Mouse (Mus musculus) frontal cortex, adult 2 months (tissue): ENCODE results near the gene Gm10663. TPM values are rescaled to one million over a fixed set of nuclear protein-coding genes. Genes with fewer than 3 reads are reported as not detected.

Source experiments
- DNase-seq, 2 experiments: peaks; one replicate each; pipeline ENCODE4 v3.0.0; 2022; ENCODE audit warnings: low spot score in 1 of 2; ENCODE audit errors: extremely low spot score in 1 of 2
- polyA plus RNA-seq: library from polyadenylated mRNA; depleted of rRNA; stranded (reverse); fragments of >200 nt; gene quantifications from 2 replicates; pipeline ENCODE4 v1.2.3, GENCODE M21; 2012; rRNA removed

Gm10663 gene
- not detected in 2 replicates for polyA plus RNA-seq

DNA sequence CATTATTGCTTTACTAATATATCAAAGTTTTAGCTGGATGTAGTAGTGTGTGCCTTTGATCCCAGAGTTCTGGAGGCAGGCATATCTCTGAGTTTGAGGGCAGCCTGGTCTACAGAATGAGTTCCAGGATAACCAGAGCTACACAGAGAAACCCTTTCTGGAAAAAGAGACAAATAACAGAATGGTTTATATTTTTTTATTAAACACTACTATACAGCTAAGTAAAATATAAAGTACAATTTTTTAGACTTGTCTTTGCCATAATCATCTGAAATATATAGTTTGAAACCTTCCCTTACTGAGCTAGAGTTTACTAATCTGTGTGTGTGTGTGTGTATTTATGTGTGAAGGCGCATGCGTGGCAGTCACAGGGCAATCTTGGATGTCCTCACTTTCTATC lies at the start of gene Gm10663:
Gene Gm10663, plus strand, starts transcription at position 301 of the 400 bp plus-strand sequence.
- no peak for DNase-seq

DNA sequence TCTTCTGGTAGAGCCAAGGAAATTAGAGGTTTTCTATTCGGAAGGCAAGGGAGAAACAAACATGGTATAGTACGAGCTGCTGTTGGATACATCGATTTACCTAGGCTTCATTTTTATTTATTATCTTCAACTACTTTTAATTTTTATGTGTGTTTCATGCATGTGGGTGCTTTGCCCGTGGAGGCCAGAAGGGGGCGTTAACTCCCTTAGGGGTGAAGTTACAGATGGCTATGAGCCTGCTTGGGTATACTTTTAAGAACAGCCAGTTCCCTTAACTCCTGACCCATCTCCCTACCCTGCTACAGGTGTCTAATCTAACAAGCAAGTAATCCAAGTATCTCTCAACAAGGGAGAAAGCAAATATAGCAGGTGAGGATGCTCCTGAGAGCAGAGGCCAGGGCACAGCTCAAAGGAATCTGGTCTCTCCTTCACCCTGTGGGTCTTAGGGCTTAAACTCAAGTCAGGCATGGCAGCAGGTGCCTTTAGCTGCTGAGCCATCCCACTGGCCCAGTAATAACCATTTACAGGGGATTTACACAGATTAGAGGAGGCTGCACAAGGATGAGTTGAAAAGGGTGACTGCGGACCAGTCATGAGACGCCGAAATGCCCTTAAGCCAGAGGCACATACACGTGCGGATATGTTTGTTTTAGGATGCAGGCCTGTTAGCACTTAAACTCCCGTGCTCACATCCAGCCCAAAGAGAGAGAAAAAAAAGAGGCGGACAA lies 45.7 kb upstream of the Gm10663 start:
- DNase-seq: no peak

DNA sequence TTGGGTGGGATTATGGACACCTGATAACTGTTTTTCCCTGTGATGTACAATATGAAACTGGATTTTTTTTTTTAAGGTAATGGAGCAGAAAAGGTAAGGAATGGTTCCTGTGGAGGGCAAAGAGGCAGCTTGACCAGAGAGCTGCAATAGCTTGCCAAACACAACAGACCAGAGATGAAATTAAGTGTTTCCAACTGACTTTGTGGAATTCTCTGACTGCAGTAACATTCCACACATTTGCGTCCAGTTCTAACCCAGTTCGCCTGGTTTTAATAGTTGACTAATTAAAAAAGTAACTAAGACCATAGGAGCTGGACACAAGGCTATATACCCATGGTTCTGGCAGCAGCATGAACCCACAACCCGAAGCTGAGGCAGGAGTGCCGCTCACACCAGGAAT lies 45.1 kb upstream of the Gm10663 start:
- DNase-seq: no peak

DNA sequence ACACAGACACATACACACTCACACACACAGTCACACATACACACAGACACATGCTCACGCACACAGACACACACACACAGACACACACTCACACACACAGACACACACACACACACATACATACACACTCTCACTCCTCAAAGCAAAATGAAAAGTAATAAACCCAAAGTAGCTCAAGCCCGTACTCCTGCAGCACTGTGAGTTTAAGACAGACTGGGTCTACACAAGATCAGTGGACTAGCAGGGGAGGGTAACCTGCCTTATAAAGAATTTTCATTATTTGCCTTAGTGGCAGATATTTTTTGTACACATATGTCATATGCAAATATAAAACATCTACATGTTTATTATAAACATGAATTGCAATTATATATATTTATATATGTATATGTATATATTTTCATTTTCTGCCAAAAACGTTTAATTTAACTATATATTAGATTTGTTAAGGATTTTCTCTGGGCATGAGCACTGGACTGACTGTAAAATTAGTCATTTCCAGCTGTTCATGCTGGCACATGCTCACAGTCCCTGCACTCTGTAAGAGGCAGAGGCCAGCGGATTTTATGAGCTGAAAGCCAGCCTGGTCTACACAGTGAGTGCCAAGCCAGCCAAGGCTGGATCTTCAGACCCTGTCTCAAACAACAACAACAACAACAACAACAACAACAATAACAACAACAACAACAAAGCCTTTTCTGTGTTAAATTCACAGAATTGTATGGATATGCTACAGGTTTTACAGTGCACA lies 43.9 kb upstream of the Gm10663 start:
- DNase-seq: no peak

DNA sequence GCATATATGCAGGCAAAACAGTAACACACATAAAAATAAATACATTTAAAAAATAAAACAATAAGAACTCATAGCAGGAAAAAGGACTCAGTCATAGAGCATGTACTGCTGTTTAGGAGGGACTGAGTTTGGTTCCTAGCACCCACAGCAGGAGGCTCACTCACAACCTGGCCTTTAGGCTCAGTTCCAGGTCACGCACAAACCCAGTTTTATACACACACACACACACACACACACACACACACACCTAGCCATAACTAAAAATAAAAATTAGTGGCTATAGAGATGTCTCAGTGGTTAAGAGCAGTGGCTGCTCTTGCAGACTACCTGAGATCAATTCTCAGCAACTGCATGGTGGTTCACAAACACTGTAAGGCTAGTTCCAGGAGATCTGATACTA lies 42.7 kb upstream of the Gm10663 start:
- DNase-seq: no peak

DNA sequence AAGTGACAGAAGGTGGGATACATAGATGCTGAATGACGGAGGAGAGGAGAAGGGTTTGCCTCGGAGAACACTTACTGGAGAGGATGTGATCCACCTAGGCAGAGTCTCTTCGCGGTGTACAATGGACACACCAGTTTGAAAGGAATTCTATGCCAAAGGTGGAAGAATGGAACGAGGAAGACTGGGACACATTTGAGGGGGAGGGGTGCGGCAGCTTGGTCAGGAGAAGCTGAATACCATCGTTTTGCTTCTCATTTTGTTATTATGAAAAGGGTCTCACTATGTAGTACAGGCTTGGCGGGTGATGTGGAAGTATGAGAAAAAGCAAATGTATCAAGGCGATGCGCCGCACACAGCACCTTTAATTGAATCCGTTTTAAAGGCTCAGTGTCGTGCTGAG lies 41.8 kb upstream of the Gm10663 start:
- DNase-seq: no peak

DNA sequence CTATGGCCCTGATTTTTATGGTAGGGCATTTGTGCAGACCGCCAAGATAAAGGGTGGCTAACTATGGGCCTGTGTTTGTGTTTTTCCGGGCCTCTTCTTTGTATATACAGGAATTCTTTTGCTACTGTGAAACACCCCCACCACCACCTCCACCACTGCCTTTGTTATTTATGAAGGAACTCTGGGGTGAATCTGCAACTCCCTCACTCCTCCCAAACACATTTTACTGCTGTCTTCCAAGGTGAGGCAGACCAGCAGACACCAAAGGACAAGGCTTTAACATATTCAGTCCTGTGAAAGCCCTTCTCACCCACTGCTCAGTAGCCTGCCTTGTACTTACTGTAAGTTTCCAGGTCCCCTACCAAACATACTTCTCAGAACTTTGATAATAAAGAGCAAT lies 40.7 kb upstream of the Gm10663 start:
- DNase-seq: no peak

DNA sequence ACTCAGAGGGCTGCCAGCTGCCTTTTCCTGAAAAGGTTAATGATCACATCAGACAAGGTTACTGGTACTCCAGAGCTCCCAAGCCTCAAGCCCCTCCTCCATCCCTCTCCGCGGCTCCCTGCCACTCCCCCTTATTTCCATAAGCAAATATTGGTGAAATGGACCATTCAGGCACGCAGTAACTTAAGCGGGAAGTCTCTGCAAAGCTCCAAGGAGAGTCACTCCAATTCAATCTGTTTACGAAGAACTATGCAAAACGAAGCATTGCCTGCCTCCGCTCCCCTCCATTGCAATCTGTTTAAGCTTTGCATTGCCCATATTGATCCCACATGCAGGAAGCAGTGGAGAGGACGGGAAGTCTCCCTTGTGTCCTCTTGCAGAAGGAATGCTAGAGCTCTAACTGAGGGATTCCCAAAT lies 37.7 kb upstream of the Gm10663 start, which contains the start of gene Apela:
Gene Apela, minus strand, starts transcription at position 220 of the 417 bp plus-strand sequence.
- DNase-seq: no peak

DNA sequence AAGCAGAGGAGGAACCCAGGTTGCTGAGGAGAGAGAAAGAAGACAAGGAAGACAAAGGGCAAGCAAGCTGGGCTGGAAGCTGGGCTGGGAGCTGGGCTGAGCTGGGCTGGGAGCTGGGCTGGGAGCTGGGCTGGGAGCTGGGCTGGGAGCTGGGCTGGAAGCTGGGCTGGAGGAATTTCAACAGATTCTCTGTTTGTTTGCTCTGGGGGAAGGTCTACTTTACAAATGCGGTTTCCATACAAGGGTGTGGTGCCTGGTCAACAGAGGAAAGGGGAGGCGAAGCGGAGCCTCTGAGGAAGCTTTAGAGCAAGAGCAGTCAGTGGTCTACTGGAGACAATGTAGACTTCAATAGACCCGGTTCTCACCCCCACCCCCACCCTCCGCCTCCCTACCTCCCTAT lies 28.3 kb upstream of the Gm10663 start:
- no peak for DNase-seq

DNA sequence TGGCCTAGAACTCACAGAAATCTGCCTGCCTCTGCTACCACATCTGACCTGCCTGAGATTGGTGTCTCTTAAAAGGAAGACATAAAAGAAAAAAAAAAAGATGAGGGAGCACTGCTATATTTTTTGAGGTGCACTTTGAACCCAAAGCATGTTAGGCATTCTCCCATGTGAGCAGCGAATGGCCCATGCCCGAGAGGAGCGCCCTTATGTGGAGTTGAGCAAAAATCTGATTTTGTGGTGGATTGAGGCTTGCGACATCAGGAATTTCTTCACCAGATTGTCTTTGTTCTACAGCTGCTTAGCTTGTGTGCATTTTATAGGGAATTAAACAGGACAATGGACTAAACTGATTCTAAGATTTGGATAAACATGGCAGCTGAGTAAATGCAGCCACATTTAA lies 27.6 kb upstream of the Gm10663 start:
- no peak for DNase-seq

DNA sequence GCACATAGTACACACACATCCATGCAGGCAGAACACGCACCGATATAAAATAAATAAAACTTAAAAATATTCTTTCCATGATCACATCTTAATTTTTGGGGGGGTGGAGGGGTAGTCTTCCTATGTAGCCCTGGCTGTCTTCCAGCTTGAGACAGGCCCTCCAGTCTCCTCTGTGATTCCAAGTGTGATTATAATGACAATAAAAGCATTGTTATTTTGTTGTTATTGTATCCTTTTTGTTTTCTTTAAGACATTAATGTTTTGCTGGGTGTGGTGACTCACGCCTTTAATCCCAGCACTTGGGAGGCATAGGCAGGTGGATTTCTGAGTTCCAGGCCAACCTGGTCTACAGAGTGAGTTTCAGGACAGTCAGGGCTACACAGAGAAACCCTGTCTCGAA lies 27.0 kb upstream of the Gm10663 start:
- DNase-seq: no peak

DNA sequence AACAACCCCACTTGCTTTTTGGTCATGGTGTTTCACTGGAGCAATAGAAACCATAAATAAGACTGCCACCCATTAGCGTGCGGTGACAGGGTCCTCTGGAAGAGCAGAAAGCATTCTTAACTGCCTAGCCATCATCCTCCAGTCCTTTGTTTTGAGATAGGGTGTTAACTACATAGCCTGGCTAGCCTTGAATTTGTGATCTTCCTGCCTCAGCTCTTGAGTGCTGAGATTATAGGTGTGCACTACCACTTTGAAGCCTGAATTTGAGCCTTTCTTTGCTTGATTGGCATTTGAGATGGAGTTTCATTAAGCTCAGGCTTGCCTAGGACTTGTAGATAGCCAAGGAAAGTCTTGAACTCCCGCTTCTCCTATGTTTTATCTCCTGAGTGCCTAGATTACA lies 21.3 kb upstream of the Gm10663 start:
- DNase-seq: no peak

DNA sequence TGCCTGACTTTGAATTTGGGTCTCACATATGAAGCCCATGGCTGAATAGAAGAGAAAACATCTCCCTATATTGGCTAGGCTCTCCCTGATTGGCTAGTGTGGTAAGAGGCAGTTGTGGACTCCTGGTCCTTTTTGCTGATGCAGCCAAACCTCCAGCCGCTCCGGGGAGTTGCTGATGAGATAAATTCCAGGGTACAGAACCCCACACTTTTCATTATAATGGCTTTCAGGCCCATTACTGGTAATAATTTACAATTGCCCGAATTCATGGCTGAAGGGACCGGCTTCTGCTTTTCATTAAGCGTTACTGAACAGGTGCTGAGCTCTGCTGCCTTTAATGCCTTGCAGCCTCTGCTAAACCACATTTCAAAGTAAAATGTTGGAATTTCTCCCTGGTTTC lies 20.9 kb upstream of the Gm10663 start:
- no peak for DNase-seq

DNA sequence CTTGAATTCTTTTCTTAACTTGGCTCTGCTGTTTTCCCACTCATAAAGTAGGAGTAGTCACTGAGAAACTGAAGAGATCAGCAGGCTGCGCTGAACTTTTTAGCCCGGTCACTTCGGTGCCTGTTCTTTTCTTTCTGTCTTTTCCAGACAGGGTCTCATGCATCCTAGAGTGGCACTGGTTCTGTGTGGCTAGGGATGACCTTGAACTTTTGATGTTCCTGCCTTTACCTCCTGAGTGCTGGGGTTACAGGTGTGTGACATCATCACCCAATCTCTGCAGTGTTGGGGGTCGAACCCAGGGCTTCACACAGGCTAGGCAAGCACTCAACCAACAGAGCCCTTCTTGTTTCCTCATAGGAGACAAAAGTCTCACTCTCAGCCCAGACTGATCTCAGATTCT lies 18.1 kb upstream of the Gm10663 start:
- no peak for DNase-seq

DNA sequence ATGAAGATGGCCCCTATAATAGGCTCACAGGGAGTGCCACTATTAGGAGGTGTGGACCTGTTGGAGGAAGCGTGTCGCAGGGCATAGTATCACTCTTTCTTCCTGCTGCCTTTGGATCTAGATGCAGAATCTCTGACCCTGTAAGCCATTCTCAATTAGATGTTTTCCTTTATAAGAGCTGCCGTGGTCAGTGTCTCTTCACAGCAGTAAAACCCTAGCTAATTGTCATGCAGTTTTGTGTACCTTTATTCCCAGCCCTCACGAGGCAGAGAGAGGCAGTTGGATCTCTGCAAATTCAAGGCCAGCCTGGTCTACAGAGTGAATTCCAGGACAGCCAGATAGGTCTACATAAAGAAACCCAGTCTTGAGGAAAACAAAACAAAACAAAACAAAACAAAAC lies 12.6 kb upstream of the Gm10663 start:
- DNase-seq: no peak

DNA sequence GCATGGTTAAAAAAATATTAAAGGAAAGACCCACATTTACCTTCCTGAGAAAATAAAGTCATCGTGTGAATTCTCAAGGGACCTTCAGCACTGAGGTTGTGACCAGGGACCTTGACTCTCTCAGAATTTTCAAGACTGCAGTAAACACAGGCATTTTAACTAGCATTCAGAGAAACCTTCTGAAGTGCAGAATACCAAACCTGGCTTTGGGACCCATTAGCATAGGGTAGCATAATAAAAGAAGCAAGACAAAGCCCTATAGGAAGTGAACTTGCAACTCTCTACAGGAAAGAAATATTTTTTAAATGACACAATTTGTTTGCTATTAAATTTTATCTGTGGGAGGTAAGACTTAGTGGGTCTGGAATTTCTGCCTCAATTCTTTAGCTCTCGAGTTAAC lies 10.8 kb upstream of the Gm10663 start:
- no peak for DNase-seq

DNA sequence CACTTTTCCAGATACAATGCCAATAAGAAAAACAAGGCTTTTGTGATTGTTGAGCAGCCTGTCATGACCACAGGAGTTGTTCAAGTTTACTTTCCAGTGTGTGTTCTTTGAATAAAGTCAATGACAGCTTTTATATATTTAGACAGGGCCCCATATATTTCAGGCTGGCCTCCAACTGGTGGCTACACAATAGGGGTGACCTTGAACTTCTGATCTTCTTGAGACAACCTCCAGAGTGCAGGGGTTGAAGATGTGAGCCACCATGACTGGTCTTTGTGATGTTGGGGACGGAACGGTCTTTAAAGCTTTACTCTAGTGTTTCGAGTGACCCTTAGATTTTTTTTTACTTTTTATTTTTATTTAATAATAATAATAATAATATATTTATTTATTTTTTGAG lies 9.2 kb upstream of the Gm10663 start:
- no peak for DNase-seq

DNA sequence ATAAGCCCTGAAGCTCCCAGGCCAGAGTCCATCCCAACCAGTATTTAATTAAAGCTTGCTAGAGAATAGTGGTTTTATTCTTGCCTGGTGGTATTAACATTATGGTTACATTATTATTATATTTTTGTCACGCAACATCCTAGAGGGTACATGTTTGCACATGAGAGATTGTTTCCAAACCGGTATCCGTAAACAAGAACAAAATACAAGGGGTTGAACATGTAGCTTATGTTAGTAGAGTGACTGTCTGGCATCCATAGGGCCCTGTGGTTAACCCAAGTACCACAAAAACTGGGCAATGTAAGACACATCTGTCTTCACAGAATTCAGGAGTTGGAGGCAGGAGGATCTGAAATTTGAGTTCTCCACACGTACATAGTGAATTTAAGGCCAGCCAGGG lies 7.8 kb upstream of the Gm10663 start:
- no peak for DNase-seq

DNA sequence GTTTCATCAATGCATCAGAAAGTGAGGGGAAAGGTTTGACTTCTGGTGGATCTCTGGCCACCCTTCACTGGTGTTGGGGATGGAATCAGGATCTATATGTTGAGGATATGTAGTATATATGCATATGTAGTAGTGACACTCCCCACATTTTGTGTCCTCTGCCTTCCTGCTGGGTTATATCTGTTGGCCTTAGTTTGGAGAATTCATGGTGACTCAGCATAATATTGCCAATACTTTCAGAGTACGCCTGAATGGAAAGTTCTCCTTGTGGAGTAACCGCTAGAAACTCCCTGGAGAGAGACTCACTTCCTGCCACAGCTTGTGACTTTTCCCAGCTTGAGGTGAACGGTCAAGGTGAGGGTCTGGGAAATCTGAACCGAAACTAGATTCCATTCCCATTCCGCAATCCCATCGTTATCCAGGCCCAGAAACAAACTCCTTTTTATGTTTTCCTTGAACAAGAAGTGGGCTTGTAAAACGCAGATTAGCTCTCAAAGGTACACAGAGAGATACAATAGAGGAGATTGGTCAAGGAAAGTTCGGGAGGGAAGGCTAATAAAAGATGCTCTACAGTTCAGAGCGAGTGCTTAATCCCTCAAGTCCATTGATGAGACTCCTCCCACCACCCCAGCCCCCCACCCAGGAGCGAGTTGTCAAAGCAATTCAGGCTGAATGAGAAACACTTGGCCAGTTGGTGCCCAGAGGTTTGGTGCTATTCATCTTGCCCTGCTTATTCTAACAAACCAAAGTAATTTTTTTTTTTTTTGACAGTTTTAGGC lies 7.0 kb upstream of the Gm10663 start:
- no peak for DNase-seq

DNA sequence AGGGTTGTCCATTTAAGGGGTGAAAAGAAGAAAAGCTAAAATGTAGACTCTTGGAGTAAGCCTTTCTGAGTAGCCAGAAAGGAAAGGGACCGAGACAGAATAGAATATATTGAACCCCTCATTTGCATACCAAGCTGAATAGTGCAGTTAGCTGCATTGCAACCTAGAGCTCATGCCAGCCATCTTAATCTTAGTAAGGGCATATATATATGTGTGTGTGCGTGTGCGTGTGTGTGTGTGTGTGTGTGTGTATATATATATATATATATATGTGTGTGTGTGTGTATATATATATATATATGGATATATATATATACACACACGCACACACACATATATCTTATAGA lies 6.4 kb upstream of the Gm10663 start:
- no peak for DNase-seq

DNA sequence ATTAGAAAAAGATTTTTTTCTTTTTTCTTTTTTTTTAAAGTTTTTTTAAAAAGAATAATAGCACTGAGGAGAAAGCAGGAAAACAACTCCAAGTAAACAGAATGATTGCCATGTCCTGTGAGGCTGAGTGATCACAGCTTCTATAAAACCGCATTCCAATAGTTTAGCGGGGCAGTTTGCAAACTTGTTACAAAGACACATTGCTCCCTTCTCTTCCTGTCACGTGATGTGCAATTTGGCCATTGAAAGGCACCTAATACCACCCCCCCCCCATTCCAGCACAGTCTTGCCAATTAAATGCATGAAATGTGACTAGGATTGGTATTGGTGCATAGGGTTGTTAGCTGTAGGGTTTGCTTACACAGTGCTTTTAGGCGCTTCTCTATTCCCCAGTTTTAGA lies 3.8 kb upstream of the Gm10663 start:
- DNase-seq: no peak

DNA sequence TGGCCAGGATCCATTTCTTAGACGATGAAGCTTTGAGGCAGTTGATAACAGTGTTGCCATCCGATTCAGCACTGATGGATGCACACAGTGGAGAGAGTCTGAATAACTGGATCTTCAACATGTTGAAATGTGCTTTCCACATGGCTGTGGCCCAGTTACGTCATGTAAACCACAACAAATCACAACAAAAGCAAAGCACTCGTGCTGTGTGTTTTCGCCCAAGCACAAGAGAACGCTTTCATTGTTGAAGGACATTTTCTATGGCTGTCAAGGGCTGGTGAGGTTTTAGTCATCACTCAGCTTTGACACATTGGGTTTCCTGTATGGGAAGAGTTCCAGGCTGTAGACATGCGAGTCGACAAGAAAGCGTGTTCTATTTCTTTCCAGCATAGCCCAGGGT lies 5.9 kb downstream of the Gm10663 start:
- no peak for DNase-seq
